Mouse (Mus musculus): ENCODE results near the gene Skap2.

Gene Skap2

GRCm38 (mm10) chr6:52012409-52013244 lies at the start of gene Skap2:
Gene Skap2 (minus strand): TSS chr6:52012549.
- DNase-seq (ENCODE audit: low read depth, low spot score): peak; percentile 100

- no peak for DNase-seq (ENCODE audit: low read depth, low spot score)
Measured at GRCm38 (mm10) chr6:52058899-52059448, 46.6 kb upstream of the Skap2 start.

DNA sequence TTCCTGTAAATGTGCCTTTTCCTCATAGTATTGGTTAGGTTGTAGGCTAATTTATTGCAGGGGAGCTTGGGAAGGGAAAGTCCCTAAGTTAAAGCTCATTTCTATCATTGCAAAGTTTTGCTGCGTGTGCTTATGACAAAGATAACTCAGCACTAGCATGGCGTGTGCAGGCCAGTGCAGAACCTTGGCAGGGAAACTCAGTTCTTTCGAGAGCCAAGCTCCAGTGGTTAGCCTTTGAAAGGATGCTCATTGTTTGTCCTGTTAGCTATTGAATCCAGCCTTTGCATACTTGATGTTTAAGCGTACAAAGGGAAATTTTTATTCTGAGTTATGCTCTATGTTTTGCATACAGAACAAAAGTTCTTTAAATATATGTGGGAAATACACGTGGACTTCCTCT lies 45.8 kb upstream of the Skap2 start:
- DNase-seq (ENCODE audit: low read depth, low spot score): no peak

DNA sequence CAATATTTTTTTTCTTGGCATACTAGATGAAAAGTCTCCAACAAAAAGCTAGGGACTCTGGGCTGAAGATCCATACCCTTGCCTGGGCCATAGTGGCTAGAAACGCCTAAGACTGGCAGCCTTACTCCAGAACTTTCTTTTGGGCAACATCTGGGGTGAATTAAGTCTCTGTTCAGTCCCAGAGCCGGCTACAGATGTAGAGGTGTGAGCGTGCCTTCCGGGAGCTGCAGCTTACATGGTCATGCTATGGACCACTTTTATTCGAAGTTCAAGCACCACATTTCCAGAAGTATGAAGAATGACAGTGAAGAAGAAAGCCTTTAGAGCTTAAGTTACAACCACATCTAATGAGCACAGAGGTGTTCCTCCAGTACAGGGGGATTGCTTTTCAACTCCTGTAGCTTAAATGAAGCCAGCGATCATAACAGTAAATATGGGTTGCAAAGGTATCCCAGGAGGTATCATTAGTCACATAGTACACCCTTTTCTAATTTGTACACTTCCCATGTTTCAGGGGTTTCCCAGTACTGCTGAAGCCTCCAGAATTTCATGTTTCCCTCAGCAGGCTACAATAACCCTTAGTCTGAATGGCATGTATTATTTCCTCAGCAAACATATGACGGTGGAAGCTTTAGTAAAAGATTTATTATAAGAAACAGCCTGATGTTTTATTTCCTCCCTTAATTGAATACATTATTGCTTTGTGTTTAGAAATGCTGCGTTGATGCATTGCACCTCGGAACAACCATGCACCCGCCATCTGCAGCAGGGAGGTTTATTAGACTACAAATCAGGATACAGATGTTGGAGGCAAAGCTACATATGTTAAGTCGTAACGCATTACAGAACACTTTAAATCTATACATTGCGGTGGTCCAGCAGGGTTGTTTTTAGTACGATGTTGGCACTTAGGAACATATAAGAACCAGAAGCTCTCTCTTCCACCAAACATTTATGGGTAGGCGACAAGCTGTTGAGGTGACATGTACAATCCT lies 41.5 kb upstream of the Skap2 start:
- no peak for DNase-seq (ENCODE audit: low read depth, low spot score)

GRCm38 (mm10) chr6:52050062-52050461 lies 37.7 kb upstream of the Skap2 start:
- no peak for DNase-seq (ENCODE audit: low read depth, low spot score)

DNA sequence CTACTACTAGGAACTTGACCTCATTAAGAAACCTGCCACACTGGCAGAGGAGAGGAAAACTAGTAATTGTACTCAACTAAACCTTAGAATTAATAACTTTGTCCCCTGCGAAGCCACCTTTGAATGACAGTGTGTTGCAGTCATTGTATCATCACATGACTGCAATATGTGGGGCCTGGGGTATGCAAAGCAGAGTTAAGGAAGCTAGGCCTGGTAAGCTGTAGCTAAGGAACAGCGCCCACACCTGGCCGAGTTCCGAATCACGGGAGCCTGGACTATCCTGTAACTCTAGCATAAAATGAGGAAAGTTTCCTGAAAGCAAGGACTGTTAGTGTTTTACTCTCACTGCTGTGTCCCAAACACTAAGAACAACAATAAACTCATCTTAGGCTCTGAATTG lies 33.2 kb upstream of the Skap2 start:
- DNase-seq (ENCODE audit: low read depth, low spot score): peak; percentile 67

DNA sequence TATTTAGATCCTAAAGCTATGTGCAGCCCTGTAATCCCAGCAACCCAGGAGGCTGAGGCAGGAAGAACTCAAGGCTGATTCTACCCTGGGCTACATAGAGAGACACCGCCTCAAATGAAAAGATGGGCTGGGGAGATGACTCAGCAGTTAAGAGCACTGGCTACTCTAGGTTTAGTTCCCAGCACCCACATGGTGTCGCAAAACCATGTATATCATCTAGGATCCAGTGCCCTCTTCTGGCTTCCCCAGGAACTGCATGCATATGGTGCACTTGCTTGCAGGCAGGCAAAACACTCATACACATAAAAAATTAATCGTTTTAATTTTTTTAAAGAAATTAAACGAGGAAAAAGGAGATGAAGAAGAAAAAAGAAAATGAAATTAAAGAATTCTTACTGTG lies 23.7 kb upstream of the Skap2 start:
- peak; percentile 97 for DNase-seq (ENCODE audit: low read depth, low spot score)

- peak; percentile 92 for DNase-seq (ENCODE audit: low read depth, low spot score)
Measured at GRCm38 (mm10) chr6:52031181-52031580, 18.8 kb upstream of the Skap2 start.

DNA sequence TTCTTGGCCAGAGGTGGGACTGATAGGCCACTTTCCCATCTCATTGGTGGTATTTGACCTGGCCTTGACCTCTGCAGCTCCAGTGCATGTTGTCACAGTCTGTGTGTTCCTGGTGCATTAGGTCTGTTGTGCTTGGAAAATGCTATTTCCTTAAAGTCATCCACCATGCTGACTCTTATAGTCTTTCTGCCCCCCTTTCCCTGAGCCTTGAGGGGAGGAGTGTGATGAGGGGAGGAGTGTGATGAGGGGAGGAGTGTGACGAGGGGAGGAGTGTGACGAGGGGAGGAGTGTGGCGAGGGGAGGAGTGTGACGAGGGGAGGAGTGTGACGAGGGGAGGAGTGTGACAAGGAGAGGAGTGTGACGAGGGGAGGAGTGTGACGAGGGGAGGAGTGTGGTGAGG lies 15.8 kb upstream of the Skap2 start:
- peak; percentile 67 for DNase-seq (ENCODE audit: low read depth, low spot score)

DNA sequence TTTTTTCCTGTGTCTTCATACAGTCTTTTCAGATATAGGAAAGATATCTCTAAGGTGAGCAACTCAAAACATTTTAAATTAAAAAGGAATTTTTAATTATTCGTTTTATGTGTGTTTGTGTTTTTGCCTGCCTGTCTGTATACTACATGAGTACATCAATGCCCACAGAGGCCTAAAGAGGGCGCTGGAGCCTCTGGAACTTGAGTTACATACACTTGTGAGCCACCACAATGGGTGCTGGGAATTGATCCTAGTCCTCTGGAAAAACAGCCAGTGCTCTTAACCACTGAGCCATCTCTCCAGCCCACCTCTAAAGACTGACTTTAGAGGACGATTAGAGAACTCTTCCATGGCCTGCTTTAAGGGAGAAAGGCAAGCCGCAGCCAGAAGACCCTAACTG lies 14.8 kb upstream of the Skap2 start:
- DNase-seq (ENCODE audit: low read depth, low spot score): peak; percentile 76

DNA sequence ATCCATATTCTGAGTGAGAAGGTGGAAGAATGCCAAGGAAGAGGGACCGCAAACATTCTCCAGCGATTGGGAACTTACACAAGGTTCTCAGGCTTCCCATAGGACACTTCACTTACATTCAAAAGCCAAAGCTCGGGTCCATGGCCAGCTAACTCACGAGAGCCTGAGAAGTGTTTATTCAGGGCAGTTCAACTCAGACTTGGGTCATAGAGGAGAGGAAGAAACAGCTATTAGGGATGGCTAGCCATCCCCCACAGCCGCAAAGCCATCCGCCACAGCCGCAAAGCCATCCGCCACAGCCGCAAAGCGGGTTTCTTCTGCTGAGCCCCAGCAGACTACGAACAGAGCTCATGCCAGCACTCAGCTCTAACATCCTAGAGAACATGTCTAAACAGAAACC lies 13.9 kb upstream of the Skap2 start:
- peak; percentile 70 for DNase-seq (ENCODE audit: low read depth, low spot score)

DNA sequence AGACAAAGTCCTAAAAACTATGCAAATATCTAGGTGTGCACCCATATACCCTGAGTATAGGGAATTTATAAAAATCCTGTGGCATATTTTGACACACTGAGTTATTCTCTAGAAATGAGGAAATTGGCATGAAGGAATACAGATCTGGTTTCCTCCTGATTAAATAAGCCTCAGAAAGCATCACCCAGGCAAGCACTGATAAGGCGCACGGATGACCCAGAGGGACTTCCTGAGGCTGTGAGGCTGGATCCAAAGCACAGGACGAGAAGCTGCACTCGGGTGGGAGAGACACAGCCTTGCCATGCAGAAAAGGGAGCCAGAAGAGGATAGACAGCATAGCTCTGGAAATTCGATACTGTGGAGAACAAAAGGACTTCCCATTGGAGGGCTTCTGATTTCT lies 12.4 kb upstream of the Skap2 start:
- no peak for DNase-seq (ENCODE audit: low read depth, low spot score)

DNA sequence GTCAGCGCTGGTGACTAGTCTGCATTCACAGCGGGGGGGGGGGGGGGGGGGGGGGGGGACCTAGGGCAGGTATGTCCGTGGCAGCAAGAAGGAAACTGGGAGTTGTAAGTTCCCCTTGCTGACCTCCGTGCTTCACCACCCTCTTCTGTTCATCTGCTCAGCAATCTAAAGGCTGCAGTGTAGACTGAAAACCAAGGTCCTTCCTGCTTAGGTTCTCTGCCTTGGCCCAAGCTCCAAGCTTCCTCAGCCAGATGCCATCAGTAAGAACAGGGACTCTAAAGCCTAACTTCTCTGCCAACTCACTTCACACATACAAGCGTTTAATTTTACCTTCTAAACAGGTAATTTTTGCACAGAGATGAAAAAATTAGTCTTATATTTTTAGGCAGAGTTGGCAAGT lies 10.0 kb upstream of the Skap2 start:
- no peak for DNase-seq (ENCODE audit: low read depth, low spot score)

DNA sequence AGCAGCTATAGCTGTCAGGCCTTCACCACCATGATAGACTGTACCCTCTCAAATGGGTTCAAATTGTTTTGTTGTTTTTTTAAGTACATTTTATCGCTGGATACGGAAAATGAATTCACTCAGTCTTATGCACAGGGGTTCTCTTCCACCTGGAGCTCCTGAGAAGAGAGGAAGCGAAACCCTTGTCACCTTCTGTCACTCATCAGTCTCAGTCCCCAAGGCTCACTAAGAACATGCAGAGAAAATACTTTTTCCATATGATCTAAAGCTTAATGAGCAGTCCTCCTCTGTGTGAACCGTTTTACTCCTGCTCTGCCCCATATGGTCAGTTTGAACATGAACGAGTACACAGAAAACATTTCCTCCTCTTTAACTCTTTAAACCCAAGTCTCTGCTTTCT lies 7.9 kb upstream of the Skap2 start:
- no peak for DNase-seq (ENCODE audit: low read depth, low spot score)

GRCm38 (mm10) chr6:52013245-52013945 lies 1.0 kb upstream of the Skap2 start:
- DNase-seq (ENCODE audit: low read depth, low spot score): peak; percentile 52

DNA sequence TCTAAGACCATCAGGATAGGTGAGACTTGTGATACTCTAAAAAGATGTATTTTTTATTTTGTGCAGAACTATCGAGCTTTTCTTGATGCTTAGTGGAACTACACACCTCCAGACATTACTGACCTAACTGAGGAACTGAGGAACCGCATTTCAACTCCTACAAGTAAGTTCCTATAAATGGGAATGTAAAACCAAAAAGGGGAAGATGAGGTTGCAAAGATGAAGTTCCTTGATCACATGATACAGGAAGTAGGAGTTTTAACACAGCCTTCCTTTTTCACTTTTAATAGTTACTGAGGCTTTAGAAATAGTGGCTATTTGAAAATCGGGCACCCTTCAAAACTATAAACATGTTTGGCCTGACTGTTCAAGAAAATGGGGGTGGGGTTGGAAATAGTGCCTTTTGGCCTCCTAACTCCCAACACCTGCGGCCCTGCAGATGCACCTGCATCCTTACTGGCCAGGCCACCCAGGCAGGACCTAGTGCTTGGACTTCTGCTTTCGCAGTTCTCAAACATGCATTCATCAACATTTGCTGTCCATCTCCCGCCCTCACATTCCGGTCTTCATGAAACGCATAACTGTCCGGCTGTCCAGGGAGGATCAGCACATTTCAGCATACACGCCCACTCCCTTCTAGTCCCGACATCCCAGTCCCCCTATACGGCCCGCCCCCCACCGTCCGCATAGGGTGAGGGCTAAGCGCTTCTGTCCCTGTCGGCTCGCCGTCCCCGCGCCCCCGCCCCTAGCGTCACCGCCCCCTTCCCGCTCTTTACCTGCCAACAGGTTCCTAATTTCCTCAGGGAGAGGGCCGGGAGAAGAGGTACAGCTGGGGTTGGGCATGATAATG lies 565 bp downstream of the Skap2 start:
- DNase-seq (ENCODE audit: low read depth, low spot score): peak; percentile 90

- DNase-seq (ENCODE audit: low read depth, low spot score): no peak
Measured at GRCm38 (mm10) chr6:52009385-52009784, 3.0 kb downstream of the Skap2 start.

DNA sequence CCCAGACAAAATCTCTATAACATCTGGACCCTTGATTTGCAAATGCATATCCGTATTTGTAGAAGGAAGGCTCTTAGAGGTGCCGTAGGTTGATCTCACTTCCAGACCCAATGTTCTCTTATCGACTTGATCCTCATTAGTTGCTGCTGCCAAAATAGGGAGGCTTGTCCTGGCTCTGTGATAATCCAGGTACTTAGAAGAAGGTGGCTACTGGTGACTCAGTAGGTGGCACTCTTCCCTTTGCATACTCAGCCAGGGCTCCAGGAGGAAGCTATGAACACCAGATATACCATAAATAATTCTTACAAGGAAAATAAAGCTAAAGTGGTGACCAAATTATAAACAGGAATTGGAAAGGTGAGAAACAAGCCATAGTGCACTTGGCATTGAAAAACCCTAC lies 3.6 kb downstream of the Skap2 start:
- no peak for DNase-seq (ENCODE audit: low read depth, low spot score)

DNA sequence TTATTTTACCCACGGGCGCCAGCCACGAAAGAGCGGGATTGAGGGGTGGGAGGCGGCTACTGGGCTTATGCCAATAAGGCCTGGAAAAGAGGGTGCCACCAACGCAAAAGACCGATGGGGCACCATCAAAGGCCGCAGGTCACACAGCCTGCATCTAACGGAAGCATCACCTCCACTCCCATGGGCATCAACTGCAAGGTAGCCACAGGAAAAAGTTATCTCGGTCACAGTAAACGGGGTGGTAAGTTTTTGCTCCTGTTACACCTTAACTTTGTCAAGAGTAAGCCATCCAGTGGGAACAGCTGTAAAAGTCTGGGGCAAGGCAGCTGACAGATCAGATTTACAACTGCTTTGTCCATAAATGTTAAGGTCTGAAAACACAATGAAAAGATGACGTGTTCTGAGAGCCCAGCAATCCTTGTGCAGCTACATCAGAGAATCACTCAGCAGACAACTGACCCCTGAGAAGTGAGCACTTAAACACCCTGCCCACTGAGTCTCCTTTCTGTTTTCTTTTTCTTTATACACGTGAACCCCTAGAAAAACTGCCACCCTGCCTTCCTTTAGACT lies 5.6 kb downstream of the Skap2 start:
- peak; percentile 17 for DNase-seq (ENCODE audit: low read depth, low spot score)

DNA sequence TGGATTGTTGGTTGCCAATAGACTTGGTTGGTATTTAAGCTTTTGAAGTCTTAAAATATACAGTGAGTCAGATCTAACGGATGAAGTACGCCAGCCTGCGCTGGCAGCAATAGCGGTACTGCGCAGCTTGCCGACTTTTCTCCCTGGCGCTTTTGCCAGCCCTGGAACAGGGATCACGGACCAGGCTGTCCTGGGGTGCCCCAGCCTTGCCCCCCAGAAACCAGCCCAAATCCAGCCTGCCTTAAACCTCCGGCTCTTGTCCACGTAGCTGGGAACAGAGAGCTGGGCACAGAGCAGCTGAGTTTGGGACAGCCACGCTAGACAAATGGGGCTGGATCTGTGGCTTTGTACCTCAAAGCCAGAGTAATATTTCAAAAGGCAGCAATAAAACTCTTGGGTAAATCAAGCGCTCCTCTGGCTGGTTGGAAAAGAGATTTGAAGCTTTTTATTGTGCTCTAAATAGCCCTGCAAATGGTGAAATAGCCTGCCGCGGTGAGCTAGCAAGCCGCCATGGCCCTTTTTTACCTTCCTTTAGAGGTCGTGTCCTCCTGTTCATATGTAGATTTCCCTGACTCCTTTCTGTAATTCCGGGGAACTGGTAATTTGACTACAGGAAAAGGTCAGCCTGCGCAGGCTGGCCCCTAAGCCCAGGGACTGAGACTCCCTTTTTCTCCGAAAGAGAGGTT lies 6.2 kb downstream of the Skap2 start:
- DNase-seq (ENCODE audit: low read depth, low spot score): peak; percentile 78

All from ES-CJ7 (cell line).